Mouse (Mus musculus) inflammation-experienced regulatory T-cells, adult 6 months (primary cell): ENCODE data around the gene Pla2g1b. TPM values are rescaled to one million over a fixed set of nuclear protein-coding genes. Genes with fewer than 3 reads are reported as not detected.
"Not testable (repeated sequence)": the region's sequence is repeated elsewhere in the genome, so short reads cannot be mapped to it uniquely, and the experiment has no call there.

ENCODE experiments used
- ATAC-seq: one replicate; pipeline ENCODE4 v1.8.0; 2017
- polyA plus RNA-seq, 3 experiments: library from polyadenylated mRNA; unstranded; fragments of 100-300 nt; shearing (Covaris generic); gene quantifications; one replicate each; pipeline ENCODE4 v1.2.1; 2017

Gene Pla2g1b
- polyA plus RNA-seq, 3 experiments from 2014 or later: not detected

DNA sequence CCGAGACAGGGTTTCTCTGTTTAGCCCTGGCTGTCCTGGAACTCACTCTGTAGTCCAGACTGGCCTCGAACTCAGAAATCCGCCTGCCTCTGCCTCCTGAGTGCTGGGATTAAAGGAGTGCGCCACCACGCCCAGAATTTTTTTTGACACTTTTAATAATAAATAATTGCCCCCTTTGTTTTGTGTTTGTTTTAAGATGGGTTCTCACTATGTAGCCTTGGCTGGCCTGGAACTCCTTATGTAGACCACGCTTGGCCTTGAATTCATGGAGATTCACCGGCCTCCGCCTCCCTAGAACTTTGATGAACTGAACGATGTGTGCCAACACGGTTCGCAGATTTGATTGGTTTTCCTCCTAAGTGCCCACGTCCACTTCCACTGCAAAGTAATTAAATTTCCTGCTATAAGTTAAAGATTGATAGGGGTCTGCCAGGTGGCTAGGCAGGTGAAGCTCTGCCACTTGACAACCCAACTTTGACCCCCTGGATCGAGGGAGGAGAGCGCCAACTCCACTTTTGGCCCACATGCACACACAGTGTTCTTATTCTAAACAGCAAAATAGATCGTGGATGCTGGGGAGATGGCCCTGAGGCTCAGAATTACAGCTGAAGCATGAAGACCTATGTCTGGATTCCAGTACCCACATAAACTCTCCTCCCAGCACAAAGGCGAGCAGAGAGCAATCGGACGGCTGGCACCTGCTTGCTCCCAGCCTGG lies 19.6 kb downstream of the Pla2g1b start:
- ATAC-seq: no peak

DNA sequence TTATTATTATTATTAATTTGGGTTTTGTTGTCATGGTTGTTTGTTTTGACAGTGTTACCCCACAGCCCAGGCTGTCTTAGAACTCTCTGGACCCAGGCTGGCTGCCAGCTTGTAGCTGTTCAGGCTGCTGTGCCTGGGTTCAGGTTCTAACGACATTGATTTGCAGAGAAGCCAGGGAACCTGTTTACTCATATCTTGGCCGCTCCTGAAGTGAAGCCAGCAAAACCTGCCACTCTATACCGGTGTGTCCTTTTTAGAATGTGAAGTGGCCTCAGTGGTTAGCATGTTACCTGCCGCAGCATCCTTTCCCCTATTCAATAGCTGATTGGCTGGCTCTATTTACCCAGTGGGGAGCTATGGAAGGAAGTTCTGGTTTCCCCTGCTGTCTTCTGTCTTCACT lies 20.7 kb downstream of the Pla2g1b start:
- no peak for ATAC-seq

DNA sequence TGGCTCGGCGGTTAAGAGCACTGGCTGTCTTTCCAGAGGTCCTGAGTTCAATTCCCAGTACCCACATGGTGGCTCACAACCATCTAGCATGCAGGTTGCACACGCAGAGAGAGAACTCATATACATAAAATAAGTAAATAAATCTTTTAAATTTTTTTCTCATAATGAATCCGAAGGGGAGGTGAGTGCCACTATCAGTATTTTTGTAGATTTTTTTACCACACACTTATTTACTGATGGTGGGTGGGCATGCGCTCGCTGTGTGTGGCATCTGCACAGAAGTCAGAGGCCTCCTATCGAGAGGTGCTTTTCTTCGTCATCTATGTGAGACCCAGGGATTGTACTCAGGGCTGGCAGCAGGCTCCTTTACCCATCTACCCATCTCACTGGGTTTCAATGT lies 21.3 kb downstream of the Pla2g1b start:
- ATAC-seq: no peak

GRCm38 (mm10) chr5:115487942-115488580 lies 22.0 kb downstream of the Pla2g1b start:
- no peak for ATAC-seq

DNA sequence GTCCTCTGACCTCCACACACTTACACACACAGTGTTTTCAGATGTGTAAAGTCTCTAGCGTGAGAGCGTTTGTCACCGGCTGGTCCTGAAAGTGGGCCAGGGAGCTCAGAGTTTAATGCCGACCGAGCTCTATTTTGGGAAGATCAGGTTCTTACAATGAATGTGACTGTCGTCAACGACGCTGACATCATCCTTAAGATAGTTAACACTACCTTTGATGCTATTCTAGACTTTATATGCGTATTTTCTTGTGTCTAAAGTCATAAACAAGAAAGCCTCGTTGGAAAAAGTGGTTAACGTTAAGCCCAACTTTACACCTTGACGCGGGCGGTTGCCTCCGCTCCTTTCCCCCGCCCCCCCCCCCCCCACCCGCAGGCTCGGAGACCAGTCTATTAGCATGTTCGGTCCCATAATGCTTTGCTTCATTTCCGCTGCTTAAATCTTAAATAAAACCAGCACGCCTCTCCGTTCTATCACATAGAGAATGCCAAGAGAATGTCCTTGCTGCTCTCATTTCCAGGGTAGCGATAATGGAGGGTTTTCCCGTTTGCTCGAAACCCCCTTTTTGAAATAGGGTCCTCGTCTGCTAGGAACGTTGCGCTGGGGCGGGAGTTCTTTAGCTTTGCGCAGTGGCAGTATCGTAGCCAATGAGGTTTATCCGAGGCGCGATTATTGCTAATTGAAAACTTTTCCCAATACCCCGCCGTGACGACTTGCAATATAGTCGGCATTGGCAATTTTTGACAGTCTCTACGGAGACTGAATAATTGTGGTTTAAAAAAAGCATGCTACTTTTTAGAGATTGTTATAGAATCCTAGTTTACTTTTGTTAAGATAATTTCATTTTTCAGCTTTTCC lies 23.0 kb downstream of the Pla2g1b start:
- peak; percentile 62 for ATAC-seq

DNA sequence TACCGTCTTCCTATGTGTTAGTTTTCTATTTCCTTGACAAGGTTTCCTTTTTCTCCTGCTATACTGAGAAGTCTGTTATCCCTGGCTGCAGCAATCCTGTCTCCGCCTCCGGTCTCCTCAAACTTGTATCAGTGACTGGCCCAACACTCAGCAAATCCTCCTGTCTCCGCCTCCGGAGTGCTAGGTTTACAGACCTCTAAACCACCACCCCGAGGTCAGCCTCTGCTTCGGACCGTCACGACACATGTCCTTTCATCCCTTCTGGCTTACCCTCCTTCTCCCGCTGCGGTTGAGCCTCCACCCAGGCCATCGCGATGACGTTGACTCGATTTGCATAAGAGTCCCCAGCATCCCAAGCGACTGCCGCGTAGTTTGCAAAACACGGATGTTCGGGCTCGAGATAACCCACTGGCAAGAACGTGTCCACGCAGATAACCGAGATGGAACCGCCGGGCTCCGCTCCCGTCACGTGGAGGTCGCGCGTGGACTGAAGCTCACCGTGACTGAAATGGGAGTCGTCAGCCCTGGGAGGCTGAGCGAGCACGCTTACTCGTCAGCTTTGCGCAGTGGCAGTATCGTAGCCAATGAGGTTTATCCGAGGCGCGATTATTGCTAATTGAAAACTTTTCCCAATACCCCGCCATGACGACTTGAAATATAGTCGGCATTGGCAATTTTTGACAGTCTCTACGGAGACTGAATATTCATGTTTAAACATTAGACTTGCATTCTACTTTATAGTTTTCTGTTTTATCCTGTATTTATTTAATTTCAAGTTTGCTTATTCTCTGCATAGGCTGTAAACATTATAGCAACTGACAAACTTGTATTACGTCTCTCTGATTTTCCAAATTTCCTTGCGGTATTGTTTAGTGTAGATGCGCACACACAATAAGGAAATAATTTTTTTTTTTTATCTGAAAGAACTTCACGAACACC lies 23.9 kb downstream of the Pla2g1b start:
- peak; percentile 67 for ATAC-seq

- ATAC-seq: peak; percentile 33
Observed at GRCm38 (mm10) chr5:115490638-115491000, 24.6 kb downstream of the Pla2g1b start.

DNA sequence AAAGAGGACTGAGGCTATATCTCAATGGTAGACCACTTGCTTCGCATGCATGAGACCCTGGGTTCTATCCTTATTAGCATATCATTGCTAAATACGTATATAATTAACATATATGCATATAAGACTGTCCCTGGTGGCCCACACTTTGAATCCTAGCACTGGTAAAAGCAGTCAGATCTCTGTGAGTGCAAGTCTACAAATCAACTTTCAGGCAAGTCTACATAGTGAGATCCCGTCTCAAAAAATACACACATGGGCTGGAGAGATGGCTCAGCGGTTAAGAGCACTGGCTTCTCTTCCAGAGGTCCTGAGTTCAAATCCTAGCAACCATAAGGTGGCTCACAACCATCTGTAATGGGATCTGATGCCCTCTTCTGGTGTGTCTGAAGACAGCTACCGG lies 25.0 kb downstream of the Pla2g1b start:
- ATAC-seq: no peak

DNA sequence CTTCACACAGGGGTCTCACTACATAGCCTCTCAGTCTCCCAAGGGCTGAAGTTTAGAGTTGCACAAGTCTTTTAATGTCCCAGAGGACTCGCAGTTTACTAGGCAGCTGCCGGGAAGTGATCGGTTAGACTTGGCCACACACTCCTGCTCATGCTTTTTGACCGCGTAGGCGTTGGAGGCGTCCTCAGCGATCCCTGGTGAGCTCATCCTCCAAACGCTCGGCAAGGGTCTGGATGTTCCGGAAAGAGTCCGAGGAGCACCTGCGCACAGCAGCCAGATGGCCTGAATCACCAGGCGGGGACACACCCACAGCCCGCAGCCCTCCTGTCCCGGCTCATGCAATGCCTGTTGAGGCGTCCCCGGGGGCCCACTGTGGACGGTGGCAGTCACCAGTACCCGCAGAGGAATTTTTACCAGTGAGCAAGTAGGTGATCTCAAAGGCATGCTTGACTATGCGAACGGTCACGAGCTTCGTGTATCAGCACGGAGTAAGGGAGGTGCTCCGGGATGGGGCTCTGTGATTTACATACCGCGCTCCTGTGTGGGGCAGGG lies 25.8 kb downstream of the Pla2g1b start:
- ATAC-seq: no peak

DNA sequence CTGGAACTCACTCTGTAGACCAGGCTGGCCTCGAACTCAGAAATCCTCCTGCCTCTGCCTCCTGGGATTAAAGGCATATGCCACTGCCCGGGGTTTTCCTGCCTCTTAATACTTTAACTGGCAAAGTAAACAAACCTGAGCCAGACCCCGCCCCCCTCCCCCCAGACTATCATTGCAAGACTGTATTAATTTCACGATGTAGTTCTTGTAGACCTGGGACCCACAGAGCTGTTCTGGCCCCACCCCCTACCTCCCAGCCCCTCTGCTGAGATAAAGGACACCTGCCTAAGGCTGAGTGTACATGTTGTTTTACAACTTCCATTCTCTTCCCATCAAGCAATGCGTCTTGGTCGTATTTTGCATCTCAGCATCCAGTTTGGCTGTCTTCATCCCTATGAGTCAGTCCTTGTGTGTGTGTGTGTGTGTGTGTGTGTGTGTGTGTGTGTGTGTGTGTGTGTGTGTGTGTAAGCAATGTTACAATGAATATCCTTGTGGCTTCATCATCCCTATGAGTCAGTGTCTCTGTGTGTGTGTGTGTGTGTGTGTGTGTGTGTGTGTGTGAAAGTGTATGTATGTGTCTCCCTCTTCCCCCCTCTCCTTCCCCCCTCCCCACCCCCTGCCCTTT lies 26.8 kb downstream of the Pla2g1b start:
- no peak for ATAC-seq

DNA sequence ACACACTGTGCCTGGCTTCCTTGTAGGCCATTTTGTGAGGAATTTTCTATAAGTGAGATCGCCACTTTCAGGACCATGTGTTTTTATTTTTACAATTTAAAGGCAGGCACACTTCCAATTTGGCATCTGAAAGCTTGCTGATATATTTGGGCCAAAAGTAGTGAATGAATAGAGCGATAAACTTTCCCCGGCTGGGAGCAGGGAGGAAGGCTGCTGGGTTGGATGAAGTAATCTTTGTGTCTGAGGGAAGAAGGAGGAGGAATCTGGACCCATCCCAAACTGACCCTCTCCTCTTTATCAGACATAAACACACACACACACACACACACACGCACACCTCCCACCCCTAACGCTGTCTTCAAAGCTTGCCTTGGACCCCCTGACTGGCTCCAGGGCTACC lies 27.4 kb downstream of the Pla2g1b start:
- no peak for ATAC-seq

DNA sequence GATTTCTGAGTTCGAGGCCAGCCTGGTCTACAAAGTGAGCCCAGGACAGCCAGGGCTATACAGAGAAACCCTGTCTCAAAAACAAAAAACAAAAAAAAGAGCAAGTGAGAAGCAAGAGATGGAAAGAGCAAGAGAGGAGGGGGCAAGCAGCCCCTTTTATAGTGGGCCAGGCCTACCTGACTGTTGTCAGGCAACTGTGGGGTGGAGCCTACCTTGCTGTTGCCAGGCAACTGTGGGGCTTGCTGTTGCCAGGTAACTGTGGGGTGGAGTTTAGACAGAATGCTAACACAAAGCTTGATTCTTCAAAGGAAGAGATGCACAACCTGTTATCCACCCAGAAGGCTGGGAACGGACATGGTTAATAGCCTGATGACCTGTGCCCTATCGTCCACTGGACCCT lies 29.6 kb downstream of the Pla2g1b start:
- not testable (repeated sequence) for ATAC-seq

DNA sequence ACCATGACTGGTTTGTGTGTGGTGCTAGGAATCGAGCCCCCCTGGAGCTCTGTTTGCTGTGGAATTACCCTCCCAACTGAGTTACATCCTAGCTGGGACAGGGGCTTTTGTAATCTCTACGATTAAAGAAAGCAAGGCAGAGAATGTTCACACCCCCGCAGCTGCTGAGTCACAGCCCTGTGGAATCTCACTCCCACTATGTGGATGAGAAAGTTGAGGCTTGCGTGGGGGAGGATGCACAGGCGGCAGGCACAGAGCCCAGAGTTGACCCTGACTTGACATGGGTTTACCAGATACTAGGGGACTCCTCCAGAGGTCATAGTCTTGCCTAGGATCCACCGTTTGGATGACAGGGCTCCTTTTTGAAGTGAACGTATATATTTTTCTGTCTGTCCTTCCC lies 31.0 kb downstream of the Pla2g1b start:
- no peak for ATAC-seq

DNA sequence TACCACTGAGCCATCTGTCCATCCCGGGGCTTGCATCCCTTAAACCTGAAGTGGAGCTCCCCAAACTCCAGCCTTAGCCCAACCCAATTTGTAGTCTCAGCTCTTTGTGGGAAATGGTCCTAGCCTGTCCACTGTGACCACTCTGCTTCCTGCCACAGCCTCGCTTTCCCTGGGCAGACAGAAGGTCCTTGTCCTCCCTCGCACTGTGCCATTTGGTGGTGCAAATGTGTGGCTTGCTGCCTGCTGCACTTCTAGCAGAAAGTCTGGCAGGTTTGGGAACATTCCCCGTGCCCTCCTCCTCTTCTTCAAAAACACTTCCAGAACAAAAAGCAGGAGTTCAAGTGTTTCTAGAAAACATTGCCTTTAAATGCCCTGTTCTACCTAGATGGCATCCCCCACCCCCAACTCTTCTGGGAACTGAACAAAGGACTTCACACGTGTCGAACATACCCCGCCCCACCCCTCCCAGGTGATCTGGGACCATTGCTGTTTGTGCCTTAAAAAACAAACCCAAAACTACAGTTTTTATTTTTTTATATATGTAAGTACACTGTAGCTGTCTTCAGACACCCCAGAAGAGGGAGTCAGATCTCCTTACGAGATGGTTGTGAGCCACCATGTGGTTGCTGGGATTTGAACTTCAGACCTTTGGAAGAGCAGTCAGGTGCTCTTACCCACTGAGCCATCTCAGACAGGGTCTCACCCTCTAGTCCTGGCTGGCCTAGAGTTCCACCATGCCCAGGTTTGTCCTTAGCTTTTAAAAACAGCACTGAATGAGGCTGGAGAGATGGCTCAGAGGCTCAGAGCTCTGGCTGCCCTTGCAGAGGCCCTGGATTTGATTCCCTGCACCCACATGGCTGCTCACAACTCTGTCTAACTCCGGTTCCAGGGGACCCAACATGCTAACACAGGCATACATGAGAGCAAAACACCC lies 32.5 kb downstream of the Pla2g1b start:
- ATAC-seq: no peak

DNA sequence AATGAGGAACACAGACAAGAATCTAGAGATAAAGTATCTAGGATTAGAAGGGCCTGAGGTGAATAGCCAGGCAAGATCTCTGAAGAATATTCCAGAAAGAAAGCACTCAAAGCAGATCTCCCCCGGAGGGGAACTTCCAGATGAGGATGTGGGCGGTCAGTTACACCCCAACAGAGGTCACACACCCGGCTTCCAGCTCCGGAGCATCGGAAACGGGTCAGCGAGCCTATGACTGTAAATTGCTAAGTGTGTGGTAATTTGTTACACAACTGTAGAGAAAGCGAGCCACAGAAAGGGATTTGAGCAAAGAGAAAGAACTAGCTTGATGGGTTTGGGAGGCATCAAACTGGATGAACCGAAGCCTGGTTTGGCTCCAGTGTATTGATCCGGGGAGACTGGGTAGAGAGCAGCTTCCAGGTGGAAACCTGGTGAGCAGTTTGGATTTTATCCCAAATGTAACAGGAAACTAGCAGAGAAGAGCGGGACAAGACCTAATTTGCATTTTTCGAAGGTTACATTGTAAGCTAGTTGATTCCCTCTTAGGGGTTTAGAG lies 34.4 kb downstream of the Pla2g1b start:
- ATAC-seq: no peak

DNA sequence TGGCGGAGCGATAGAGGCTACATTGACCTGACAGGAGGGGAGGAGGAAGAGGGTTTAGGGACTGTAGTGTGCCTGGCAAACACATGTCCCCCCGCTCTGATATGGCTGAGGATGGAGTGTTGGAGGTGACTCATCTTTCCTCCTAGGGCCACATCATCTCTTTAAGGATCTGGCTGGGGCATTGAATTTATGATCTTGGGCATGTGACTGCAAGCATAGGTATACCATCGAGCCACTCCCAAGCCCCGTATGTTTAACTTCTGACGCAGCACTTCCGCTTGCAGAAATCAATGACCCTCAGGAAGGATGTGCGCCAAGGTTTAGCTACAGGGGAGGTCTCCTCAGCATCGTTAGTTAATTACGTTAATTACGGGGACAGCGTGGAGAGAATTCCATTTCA lies 37.0 kb downstream of the Pla2g1b start:
- no peak for ATAC-seq

DNA sequence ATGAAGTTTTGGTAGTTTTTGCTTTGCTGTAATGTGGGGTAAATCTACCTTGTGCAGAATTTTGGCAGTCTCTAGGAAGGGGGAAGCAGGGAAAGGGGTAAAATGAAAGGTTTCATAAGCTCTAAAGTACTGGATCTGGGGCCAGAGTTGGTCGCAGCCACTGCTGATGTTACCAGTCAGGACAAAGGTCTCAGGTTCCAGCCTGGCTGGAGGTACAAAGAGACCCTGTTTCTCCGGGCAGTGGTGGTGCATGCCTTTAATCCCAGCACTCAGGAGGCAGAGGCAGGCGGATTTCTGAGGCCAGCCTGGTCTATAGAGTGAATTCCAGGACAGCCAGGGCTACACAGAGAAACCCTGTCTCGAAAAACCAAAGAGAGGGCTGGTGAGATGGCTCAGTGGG lies 39.6 kb downstream of the Pla2g1b start:
- not testable (repeated sequence) for ATAC-seq

GRCm38 (mm10) chr5:115506454-115507201 lies 40.6 kb downstream of the Pla2g1b start, which contains the start of gene Pxn:
Gene Pxn, plus strand, starts transcription at chr5:115506676.
- ATAC-seq: peak; percentile 87

DNA sequence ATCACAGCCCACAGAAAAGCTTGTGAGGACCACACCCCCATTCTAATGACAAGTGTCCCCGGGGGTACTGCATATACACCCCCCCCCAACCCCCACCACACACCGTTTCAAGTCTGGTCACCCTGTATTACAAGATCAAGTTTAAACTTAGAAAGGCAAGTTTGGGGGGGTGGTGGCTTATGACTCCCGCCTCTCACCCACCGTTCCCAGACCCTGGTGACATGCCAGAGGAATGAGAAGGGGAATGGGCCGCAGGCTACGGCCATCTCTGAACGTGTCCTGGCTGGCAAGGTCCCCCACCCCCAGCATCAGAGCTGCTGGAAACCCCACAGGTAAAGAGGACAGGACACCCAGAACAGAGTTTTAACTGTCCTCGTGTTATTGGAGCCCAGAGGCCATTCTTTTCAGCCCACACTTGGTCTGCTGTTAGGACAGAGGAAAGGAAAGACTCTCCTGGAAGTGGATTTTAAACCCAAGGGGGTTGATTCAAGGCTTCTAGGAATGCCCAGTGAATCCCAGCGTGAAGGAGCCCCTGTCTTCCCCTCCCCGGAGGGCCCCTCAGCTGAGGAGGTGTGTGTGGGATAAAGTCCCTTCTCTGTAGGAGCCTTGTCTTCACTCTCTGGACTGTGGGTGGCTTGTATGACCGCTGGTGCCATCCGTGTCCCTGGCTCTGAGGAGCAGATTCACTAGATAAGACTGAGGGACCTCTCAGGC lies 41.4 kb downstream of the Pla2g1b start:
- no peak for ATAC-seq
